Mouse (Mus musculus): Measurements from ENCODE around the gene Angpt4.

The Angpt4 gene

DNA sequence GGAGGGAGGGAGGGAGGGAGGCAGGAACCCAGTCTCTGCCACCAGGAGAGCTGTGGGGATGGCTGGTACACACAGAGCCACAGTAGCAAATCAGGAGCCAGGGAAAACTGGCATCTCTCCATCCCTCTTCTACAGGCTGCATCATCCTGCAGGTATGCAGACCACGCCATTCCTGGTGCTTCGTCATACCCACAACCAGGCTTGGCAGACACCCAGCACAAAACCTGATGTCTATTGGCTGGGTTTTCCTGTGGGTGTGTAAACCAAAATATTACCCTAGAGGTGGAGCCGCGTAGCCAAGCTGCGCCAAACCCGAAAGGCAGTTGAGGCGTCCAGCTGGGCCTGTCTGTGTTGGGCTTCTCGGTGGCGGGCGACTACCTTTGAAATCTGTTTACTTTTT, 51.5 kb downstream of the Angpt4 start:
- DNase-seq = no peak

DNA sequence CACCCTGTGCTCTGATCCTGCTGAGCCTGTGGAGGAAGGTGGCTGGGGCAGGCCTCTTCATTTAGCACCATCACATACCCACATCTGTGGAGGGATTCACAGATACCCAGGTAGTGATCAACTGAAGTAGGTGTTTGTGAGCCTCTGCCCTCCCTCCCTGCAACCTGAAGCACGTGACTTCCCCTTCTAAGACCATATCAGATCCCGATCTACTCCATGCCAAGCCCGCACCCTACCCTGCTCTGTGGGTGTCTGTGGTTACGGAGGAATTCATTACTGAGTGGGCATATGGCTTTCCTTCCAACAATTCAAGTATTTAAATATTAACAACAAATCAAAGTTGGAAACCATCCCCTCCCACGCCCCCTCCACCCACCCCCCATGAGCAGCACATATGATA, 52.3 kb downstream of the Angpt4 start:
- DNase-seq = no peak

DNA sequence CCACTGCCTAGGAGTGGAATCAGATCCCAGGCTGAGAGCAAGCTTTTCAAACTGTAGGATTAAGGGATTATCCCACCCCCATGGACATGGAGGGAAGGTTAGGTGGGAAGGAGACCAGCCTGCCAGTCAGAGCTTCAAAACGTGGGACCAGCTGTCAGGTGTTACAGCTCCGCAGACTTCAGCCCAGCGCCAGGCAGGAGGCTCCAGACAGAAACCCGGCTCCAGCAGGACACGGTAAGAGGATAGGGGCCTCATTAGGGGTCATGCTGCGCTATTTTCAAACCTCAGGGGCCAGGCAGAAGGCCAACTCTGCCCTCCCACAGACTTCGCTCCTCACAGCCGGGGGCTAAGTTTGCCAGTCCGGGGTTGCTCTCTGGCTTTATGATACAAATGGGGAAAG, 53.0 kb downstream of the Angpt4 start:
- DNase-seq = no peak

DNA sequence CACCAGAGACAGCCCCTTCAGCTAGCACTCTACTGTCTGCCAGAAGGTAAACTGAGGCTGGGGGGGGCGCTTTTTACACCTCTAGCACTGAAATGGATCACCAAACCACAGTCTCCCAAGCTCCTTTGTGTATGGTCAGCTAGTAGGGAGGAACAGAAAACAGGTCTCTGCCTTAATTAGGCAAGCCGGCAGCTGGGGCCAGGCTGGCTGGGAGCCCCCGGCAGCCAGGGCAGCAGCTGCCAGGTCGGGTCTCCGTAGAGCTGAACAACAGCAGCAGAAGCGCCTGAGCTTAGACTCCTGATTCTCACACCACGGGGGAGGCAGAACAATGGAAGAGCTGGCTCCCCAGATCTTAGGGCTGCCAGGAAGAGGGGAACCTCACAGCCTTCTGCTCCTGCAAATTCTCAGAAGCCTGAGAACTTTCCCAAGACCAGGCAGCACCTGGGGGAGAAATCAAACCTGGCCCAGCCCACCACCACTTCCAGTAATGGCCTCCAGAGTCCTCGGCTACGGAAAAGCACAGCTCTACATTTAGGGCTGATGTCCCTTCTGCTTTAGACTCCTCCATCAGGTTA, 56.3 kb downstream of the Angpt4 start:
- peak; percentile 63 for DNase-seq

DNA sequence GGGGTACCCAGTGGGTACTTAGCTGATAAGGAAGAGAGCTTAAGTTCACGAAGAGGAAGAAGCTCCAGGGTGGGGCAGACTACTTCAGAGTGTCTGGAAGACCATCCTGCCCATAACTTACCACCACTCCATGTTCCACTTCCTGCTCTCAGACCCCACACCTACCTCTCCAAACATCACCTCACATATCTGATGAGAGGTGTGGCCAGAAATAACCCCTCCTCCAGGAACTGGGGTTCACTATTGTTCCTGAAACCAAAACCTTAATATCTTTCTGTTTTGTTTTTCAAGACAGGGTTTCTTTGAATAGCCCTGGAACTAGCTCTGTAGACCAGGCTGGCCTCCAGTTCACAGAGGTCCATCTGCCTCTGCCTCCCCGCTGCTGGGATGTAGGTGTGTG, 56.8 kb downstream of the Angpt4 start:
- DNase-seq = no peak

DNA sequence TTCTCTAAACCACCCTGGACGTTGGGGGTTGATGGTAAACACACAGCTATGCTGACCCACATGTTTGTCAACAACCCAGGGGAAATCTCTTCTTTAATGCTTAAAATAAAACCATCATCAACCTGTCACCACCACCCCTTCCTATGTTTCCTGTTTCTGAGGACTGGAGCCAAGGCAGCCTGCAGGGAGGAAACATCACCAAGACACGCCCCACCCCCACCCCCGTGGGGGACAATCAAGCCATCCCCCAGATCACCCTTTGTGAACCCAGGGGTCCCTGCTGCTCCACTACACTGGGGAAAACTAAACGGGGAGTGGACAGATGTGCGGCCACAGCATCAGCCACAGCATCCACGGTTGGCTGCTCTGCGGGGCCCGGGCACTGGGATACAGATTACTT, 57.4 kb downstream of the Angpt4 start:
- no peak for DNase-seq

DNA sequence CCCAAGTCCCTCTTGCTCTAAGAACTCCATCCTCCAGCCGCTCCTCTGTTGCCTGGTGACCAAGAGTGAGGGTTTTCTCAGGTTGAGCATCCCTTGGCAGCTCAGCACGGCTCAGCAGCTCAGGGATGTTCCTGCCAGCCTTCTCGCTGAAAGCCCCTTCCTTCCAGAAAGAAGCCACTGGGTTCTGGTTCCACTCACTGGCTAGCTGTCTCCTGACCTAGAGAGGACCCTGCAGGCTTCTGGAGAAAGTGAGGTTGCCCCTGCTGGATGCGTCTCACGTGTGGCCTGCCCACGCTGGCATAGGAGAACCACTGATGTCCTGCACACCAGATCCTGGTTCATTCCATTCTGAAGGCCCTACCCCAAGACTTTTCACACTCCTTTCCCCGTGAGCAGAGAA, 58.0 kb downstream of the Angpt4 start:
- no peak for DNase-seq

DNA sequence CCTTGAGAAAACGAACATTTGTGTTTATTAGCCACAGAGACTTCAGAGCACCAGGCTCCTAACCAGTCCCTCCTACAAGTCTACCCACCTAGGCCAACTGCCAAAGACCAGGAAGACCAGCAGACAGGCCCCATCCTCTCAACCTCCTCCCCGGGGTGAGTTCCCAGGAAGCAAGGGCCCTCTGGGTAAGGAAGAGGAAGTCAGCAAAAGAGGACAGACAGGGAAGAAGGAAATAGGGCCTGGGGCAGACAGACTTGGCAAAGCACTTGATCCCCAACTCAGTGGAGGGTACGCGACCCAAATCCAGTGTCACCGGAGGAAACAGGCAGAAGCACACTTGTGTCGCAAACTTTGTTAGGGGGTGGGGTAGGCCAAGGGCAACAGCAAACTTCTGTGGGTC, 58.4 kb downstream of the Angpt4 start:
- DNase-seq = no peak

DNA sequence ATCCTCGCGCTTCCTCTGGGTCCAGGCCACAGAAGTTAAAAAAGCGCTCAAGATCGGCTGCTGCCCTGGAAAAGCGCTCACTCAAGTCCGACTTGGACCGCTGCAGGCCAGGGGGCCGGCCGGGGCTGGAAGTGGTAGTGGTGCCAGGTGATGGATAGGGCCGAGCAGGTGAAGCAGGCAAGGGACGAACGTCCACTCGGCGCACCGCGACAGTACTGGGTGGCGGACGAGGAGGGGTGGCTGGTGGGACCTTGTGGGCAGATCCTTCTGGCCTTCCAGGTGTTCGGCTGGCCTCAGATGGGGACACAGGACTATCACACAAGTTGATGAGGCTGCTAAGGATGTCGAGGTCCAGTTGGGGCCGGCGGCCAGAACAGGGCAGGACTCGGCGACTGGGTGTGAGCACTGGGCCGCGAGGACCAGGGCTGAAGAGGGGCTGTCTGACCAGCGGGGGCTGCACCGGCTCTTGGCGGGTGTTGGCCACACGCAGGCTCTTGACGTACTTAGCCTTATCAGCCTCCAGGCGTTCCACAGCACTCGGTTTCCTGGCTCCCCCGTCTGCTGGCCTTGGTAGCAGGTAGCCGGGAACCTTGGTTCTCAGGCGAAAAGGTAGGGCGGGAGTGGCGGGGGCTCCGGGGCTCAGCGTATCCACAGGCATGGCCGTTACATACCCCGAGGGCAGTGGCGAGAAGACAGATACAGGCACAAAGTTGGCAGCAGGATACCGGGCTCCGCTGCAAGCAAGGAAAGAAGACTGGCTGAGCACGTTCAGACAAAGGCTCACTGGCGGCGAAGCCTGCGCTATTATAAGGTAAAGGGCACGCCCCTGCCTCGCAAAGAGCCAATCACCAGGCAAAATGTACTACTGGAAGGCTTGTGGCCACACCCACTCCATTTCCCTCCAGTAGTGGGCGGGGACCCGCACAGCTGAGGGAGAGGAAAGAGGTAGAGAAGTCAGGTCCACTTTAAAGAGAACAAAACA, 59.5 kb downstream of the Angpt4 start:
- peak; percentile 95 for DNase-seq

DNA sequence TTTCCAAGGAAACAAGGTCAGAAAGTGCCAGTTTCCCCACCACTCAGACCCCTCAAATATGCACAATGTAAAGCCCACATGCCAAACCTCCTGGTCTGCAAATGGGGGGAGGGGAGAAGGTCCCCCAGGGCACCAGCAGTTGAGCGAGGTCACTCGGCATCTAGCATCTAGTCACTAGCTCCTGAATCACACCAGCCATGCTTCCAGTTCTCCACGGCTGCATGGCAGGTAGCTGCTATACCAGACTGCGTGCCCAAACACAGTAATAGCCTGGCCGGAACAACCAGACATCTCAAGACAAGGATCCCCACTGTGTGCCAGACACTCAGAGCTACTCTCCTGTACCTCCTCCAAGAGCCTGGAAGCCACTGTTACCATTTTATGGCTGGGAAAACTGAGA, 60.7 kb downstream of the Angpt4 start:
- no peak for DNase-seq

DNA sequence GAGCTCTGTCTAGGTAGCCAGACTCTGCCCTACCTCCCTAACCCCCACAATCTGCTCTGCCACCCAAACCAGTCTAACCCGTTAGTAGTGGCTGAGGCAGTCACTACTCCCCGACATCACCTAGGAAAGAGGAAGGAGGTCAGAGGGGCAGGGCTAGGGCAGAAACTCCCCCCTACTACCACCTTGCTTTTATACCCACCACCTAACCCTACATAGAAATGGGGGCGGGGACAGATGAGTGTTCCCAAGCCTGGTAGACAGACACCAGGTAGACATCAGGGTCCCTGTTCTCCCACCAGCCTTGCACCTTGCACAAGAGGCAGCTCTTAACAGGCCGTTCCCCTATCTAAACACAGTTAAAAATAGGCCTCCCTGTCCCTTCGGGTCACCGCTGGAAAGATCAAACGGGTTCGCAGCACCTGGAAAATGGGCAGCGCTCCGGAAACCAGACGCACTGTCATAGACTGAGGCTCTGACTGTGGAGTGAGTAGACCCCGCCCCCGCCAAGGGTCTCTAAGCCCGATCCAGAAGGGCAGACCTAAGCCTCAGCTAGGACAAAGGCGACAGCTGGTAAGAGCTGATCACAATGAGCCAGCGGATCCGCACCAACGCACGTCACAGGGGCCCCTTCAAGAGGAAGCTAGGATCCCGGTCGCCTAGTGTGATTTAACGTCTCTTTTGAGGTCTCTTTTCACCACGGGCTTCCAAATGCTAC, 62.0 kb downstream of the Angpt4 start:
- peak; percentile 88 for DNase-seq

DNA sequence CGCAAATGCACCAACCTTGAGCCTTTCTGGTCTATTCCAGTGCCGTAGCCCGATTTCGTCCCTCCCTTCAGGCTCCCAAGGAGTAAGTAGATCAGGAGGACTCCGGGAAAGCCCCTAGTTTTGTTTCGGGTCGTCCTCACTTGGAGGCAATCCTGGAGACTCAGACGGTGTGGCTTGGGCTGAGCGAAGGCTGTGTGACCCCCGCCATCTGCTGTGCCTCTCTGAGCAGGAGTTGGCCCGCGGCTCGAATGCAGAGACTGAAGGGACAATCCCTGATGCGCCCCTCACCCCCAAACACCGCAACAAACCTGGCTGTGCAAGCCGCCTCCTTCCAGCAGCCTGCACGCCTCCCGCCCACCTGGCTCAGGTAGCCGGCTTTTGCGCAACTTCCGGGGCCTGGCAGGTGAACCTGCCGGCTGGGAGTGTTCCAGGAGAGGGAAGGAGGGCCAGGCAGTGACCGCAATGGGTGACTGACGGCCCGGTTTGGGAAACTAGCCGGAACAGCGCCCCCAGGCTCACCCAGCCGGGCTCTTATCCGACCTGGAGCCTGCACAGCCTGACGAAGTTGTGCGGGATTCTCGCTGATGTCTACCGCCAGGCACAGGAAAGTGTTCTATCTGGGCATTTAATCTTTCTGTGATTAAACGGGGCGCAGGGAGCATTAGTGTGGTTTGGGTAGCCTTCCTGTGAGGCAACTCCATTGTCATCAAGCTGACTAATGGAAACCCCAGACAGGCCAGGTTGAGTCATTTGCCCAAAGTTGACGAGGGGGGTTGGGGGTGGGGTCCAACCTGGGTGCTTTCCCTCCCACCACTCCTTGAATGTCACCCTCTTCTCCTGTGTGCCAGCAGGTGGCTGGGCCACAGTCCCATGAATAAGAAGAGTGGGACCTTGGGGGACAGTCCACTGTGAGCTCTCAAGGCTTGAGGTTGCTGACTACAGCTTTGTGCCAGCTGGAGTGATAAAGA, 62.9 kb downstream of the Angpt4 start:
- DNase-seq = peak; percentile 56

DNA sequence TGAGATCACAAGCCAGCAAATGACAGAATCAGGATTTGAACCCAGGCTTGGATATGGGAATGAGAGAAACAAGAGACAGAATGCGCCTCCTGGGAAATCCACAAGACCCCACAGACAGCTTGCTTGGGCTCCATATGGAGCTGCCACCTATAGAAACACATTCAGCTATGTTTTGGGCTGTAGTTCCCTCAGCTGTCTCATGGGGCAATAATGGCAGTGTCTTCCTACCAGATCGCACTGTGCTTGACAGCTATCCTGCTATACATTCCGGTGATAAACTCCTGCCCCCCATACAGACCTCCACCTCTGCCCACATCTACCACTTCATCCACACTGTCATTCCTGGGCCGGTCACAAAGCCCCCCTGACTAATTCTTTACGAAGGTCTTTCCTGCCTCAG, 64.3 kb downstream of the Angpt4 start:
- DNase-seq = no peak

DNA sequence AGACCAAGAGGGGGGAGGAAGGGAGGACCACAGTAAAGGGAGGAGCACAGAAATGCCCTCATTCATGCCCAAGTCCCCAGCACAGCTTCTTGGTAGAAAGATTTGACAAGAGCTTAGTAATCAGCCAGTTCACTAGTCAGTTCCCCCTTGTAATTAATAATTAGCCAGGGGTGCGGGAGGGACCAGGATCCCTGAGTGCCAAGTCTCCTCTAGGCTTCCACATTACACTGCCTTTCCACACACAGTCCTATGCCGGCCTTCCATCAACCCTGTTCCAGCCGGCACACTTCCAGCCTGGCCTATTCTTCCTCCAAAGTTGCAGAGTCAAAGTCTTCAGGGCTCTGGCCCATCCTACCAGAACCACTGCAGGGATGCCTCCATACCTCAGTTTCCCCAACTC, 65.1 kb downstream of the Angpt4 start:
- no peak for DNase-seq

DNA sequence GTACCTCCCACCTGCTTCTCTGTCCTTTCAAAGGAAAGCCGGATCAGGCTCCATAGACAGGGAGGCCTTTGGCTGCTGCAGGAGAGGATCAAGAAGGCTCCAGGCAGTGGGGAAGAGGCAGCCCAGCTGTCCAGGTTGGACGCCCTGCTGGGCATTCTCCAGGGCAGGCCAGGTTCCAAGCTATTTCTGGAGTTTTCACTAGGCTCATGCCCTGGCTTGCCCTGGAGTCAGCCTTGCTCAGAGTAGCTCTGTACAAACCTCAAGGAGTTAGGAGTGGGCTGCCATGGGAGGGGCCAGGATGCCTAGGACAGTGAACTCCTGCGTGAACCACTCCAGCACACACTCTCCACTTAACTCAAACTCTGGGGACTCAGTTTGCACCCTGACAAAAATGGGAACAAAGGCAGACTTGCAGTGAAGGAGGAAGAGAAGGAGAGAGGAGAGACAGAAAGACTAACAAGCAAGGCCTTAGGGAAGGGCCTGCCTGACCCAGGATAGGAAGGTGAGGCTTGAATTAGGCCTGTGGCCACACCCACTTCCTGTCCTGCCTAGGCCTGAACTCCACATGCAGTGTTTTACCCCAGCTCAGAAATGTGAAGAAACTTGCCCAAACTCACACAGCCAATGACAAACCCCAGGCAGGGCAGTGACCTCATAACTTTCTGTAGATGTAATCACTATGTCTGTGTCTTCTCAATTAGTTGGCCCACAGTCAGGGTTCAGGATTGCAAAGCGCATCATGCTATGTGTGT, 66.9 kb downstream of the Angpt4 start:
- no peak for DNase-seq

DNA sequence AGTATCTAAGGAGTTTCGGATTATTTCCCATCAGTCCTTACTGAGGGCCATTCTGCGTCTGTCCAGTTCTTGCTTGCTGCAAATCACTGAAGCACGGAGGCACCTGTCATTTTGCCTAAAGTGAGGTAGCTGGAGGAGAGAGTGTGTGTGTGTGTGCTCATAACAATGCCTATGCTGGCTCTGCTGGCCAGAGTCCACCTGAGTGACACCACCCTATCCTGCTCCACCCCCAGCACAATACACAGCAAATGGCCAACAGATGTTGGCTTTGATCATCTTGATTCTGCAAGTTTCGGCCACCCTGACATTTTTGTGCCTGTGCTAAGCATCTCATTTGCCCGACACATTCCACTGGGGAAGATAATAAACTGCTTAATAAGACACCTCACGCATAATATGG, 67.5 kb downstream of the Angpt4 start:
- no peak for DNase-seq

DNA sequence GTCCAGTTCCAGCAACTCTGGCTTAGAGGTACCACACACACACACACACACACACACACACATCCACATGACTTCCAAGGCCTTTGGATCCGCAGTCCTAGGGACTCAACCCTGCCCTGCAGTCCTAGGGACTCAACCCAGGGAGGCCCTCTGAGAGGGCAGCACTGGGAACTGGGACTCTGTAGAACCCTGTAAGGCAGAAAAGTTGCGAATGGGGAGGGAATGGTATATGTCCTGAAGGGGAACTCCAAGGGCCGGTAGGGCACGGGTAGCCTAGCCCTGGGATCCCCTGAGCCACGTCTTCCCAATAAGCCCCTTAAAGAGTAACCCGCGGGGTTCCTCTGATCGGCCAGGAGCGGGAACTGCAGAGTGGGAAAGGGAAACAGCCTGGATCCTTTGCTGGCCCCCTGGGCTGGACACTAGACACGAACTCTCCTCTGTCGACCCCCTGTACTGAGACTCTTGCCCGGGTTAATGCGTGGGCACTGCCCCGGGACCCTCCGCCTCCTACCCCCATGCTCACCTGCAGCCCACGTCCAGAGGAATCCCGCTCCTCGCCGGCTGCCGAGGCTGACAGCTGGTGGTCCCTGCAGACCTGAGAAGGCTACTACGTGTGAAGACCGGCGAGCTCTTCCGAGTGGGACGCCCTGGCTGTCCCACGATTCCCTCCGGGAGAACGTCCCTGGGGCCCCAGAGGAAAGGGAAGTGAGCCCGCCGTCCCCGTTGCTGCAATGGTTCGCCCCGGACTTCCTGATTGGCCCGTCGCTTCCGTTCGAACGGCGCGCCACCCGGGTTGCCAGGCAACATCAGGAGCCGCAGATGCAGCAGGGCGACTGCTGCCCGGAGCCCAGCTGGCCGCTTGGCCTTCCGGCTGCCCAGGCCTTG, 68.7 kb downstream of the Angpt4 start, which contains the start of gene Fam110a:
Fam110a (minus strand) TSS at position 750 of the 885 bp plus-strand sequence.
- peak; percentile 94 for DNase-seq

DNA sequence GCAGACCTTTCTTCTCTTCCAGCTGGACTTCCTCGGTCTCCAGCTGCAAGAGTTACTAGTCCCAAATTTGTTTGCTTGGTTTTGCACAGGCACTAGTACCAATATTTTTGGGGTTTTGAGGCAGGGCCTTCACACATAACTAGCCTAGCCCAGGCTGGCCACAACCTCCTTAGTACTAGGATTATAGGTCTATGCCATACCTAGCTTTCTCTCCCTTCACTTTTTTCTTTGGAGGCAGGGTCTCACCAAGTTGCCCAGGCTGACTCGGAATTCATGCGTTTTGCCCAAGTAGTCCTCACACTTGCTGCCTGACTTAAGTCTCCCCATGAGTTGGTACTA, 69.3 kb downstream of the Angpt4 start:
- no peak for DNase-seq

DNA sequence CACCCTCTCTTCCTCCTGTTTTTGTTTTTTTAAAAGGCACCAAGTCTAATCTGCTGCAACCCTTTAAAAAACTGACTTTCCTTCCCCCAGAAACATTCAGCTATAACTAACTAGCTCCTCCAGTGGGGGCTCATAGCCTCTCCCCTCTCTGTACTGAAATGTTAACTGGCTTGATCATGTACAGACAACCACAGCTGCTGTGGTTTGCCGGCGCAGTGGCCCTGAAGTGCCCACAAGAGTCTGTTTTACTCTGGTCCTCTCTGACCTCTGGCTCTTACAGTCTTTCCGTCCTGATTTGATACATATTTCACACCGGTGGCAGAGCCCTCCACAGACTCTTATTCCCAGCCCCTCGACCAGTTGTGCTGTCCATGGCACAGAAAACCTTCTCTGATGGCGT, 70.3 kb downstream of the Angpt4 start:
- DNase-seq = no peak

DNA sequence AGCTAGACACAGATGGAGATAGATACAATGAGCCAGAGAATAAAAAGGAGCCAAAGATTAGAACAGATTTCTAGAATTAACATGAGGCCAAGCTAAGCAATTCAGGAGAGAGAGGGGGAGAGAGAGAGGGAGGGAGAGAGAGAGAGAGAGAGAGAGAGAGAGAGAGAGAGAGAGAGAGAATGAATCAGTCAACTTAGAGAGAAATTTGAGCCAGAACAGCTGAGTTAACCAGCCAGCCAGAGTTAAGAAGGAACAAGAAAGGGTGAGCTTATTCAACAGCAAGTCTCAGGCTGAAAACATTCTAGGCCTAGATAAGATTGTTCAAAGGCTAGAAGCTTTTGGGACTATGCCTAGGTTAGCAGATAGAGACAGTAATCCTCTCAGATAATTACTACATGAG, 71.5 kb downstream of the Angpt4 start:
- DNase-seq = no peak

DNA sequence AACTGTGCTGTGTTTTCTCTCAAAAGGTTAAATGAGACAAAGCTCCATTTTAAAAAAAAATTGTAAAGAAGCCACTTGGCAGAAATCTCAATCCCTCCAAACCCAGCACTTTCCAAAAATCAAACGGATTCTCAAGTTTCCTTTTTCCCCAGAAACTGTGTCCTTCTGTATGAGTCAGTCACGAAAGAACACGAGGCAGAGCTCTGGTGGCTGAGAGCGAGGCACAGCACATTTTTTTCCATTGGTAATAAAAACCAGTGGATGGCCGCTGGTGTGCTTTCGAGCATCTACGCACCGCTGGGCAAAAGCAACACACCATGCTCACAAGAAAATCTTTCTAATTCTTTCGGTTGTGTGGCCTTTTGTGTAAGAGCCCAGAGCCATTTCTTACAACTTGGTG, 73.0 kb downstream of the Angpt4 start:
- no peak for DNase-seq
